ENCODE assay signal across 19 mouse cellular contexts in genomic region chr5:119844366-119844765, GRCm38 (mm10). TPM values are rescaled to one million over a fixed set of nuclear protein-coding genes. Genes with fewer than 3 reads are reported as not detected.
DNase-seq lines count a peak whose midpoint lies in the region; ATAC-seq and TF ChIP-seq lines count a peak whose summit lies in the region.
"Had no signal": no experiment of that assay in that cellular context is flagged by ENCODE, and none has a peak within 500 bp of the region (broad histone marks: within the 10 kb centered on the region; RNA-seq: fewer than 3 reads in every experiment).

No protein-coding gene starts in this region.

- H3K9me3 ChIP-seq in heart, embryonic 10.5 days, result no peaks in the 10 kb centered on the region
- no peaks in the 10 kb centered on the region for H3K9me3 ChIP-seq in hindbrain, embryonic 10.5 days
- no peaks in the 10 kb centered on the region for H3K9me3 ChIP-seq in hindbrain, embryonic 12.5 days (replicated peaks)
- H3K9me3 ChIP-seq in stomach, embryonic 14.5 days (ENCODE audit: control insufficient read depth, low read depth, low read length), result no peaks in the 10 kb centered on the region
- H3K9me3 ChIP-seq in stomach, postnatal 0 days (ENCODE audit: control insufficient read depth, low read length), result no peaks in the 10 kb centered on the region
- H3K9me3 ChIP-seq: embryonic facial prominence, embryonic 13.5 days; hindbrain, embryonic 15.5 days; midbrain, embryonic 10.5 days; neural tube, embryonic 15.5 days had no signal

- no peak for TF ChIP-seq EP300 in stomach, postnatal 0 days (optimal IDR thresholded peaks at IDR 0.05)

- H3K36me3 ChIP-seq in heart, embryonic 10.5 days, result peaks cover 67% of the 10 kb centered on the region
- no peaks in the 10 kb centered on the region for H3K36me3 ChIP-seq in hindbrain, embryonic 10.5 days
- H3K36me3 ChIP-seq in hindbrain, embryonic 12.5 days, result no peaks in the 10 kb centered on the region
- H3K36me3 ChIP-seq in stomach, embryonic 14.5 days (ENCODE audit: control insufficient read depth, insufficient read depth, low read length), result no peaks in the 10 kb centered on the region
- no peaks in the 10 kb centered on the region for H3K36me3 ChIP-seq in stomach, postnatal 0 days (ENCODE audit: control insufficient read depth, insufficient read depth, low read length)
- H3K36me3 ChIP-seq: embryonic facial prominence, embryonic 13.5 days; hindbrain, embryonic 15.5 days; midbrain, embryonic 10.5 days; neural tube, embryonic 15.5 days had no signal

- H3K9ac ChIP-seq in hindbrain, embryonic 12.5 days, result no peak overlapping the region
- H3K9ac ChIP-seq in stomach, embryonic 14.5 days (replicated peaks; ENCODE audit: low read depth, low read length), result no peak overlapping the region
- H3K9ac ChIP-seq in stomach, postnatal 0 days (ENCODE audit: low read length), result no peak overlapping the region
- H3K9ac ChIP-seq: embryonic facial prominence, embryonic 13.5 days; hindbrain, embryonic 15.5 days; liver, embryonic 14.5 days; neural tube, embryonic 15.5 days had no signal

- DNase-seq in heart, embryonic 10.5 days (ENCODE audit: low spot score), result no peak
- no peak for DNase-seq in heart, postnatal 4 days
- DNase-seq in hindbrain, embryonic 10.5 days (ENCODE audit: low spot score), result peak; percentile 15
- no peak for DNase-seq in stomach, postnatal 0 days (ENCODE audit: low spot score)
- DNase-seq in layer of hippocampus, adult 2 months (ENCODE audit: low spot score in 2 of 2), result no peak
- DNase-seq: adrenal gland, adult 8-10 months; gastrocnemius, postnatal 14 days; layer of hippocampus, postnatal 36 days had no signal

- no peak for ATAC-seq in hindbrain, embryonic 12.5 days (ENCODE audit: low FRiP score)
- ATAC-seq in stomach, embryonic 14.5 days (ENCODE audit: insufficient number of reproducible peaks, insufficient read depth, low FRiP score, low read depth), result no peak
- ATAC-seq in stomach, postnatal 0 days (ENCODE audit: low FRiP score, low TSS enrichment), result no peak
- no peak for ATAC-seq in CD4-positive, CD25-positive, alpha-beta regulatory T cell, adult 4 months
- ATAC-seq: intestine, postnatal 0 days had no signal

- WGBS in heart, embryonic 10.5 days, result 16% methylated on average over 5 of the region's 5 CpGs
- 2% methylated on average over 5 of the region's 5 CpGs for WGBS in hindbrain, embryonic 10.5 days
- WGBS in hindbrain, embryonic 12.5 days, result 0% methylated on average over 5 of the region's 5 CpGs
- 9% methylated on average over 5 of the region's 5 CpGs for WGBS in stomach, embryonic 14.5 days
- whole genome bisulfite sequencing in stomach, postnatal 0 days, result 9% methylated on average over 5 of the region's 5 CpGs

- H3K27ac ChIP-seq in heart, embryonic 10.5 days, result peak overlapping the region; percentile 60
- H3K27ac ChIP-seq in hindbrain, embryonic 10.5 days, result no peak overlapping the region
- no peak overlapping the region for H3K27ac ChIP-seq in hindbrain, embryonic 12.5 days
- no peak overlapping the region for H3K27ac ChIP-seq in stomach, embryonic 14.5 days (ENCODE audit: low read length)
- no peak overlapping the region for H3K27ac ChIP-seq in stomach, postnatal 0 days (replicated peaks)
- no peak overlapping the region for H3K27ac ChIP-seq in layer of hippocampus, adult 2 months
- H3K27ac ChIP-seq: embryonic facial prominence, embryonic 13.5 days; hindbrain, embryonic 15.5 days; liver, embryonic 14.5 days; midbrain, embryonic 10.5 days; neural tube, embryonic 15.5 days had no signal

- H3K4me2 ChIP-seq in hindbrain, embryonic 12.5 days (replicated peaks), result no peak overlapping the region
- peak overlapping the region; percentile 14; the same call in 1 of the 2 replicates for H3K4me2 ChIP-seq in stomach, embryonic 14.5 days (replicated peaks; ENCODE audit: low read depth, low read length)
- H3K4me2 ChIP-seq in stomach, postnatal 0 days (replicated peaks; ENCODE audit: low read depth), result no peak overlapping the region

- H3K27me3 ChIP-seq in heart, embryonic 10.5 days (ENCODE audit: insufficient read depth, poor library complexity, severe bottlenecking), result peaks cover 43% of the 10 kb centered on the region
- H3K27me3 ChIP-seq in hindbrain, embryonic 10.5 days (ENCODE audit: insufficient read depth, poor library complexity, severe bottlenecking), result peaks cover 97% of the 10 kb centered on the region
- peaks cover 93% of the 10 kb centered on the region for H3K27me3 ChIP-seq in hindbrain, embryonic 12.5 days
- peaks cover 51% of the 10 kb centered on the region for H3K27me3 ChIP-seq in stomach, embryonic 14.5 days (ENCODE audit: control insufficient read depth, insufficient read depth, low read length)
- H3K27me3 ChIP-seq in stomach, postnatal 0 days (ENCODE audit: control insufficient read depth, insufficient read depth, low read length), result peaks cover 15% of the 10 kb centered on the region; the same call in 1 of the 2 replicates

- TF ChIP-seq CTCF in stomach, postnatal 0 days (IDR thresholded peaks at IDR 0.05; ENCODE audit: low read depth), result no peak
- TF ChIP-seq CTCF in layer of hippocampus, adult 2 months (conservative IDR thresholded peaks at IDR 0.05), result no peak

- H3K4me3 ChIP-seq in heart, embryonic 10.5 days, result peak overlapping the region; percentile 42; the same call in 1 of the 2 replicates
- H3K4me3 ChIP-seq in hindbrain, embryonic 10.5 days, result no peak overlapping the region
- no peak overlapping the region for H3K4me3 ChIP-seq in hindbrain, embryonic 12.5 days
- H3K4me3 ChIP-seq in stomach, embryonic 14.5 days (ENCODE audit: low read depth, low read length), result no peak overlapping the region
- H3K4me3 ChIP-seq in stomach, postnatal 0 days (ENCODE audit: low read depth, low read length), result no peak overlapping the region
- H3K4me3 ChIP-seq in layer of hippocampus, adult 2 months, result no peak overlapping the region
- H3K4me3 ChIP-seq: myocyte had no signal

- peaks cover 53% of the 10 kb centered on the region for H3K4me1 ChIP-seq in heart, embryonic 10.5 days
- peaks cover 9% of the 10 kb centered on the region for H3K4me1 ChIP-seq in hindbrain, embryonic 10.5 days (replicated peaks)
- peaks cover 7% of the 10 kb centered on the region for H3K4me1 ChIP-seq in hindbrain, embryonic 12.5 days
- peaks cover 3% of the 10 kb centered on the region; the same call in 1 of the 2 replicates for H3K4me1 ChIP-seq in stomach, embryonic 14.5 days (ENCODE audit: control insufficient read depth, insufficient read depth, low read length)
- no peaks in the 10 kb centered on the region for H3K4me1 ChIP-seq in stomach, postnatal 0 days (replicated peaks; ENCODE audit: control insufficient read depth, insufficient read depth)

RNA-seq across cellular contexts. Expression of gene Tbx5, which starts 11.9 kb away (rescaled TPM):
- 41.9 and 44.2 TPM in 2 replicates for polyA plus RNA-seq in heart, embryonic 10.5 days (2016; fragmentation: Nextera tagmentation; extraction: Ambion mirVana)
- total RNA-seq in heart, postnatal 4 days (2021), result 10 to 100 TPM; 36.3 to 36.6 TPM
- not detected in 2 replicates for polyA plus RNA-seq in hindbrain, embryonic 10.5 days (2016; fragmentation: Nextera tagmentation; extraction: Ambion mirVana)
- polyA plus RNA-seq in hindbrain, embryonic 12.5 days (2016; fragmentation: Nextera tagmentation; extraction: Ambion mirVana), result 0.09 and 0.13 TPM in 2 replicates
- polyA plus RNA-seq in stomach, embryonic 14.5 days (2014; fragmentation: Nextera tagmentation; extraction: Ambion mirVana), result 0.38 and 0.41 TPM in 2 replicates
- polyA plus RNA-seq in stomach, postnatal 0 days (2015; fragmentation: Nextera tagmentation; extraction: Ambion mirVana), result 0.05 and 0.27 TPM in 2 replicates
- not detected for polyA plus RNA-seq in CD4-positive, CD25-positive, alpha-beta regulatory T cell, adult 4 months (2017; shearing (Covaris generic))
- total RNA-seq in layer of hippocampus, adult 2 months (2021), result not detected
- total RNA-seq: layer of hippocampus, postnatal 36 days; left cerebral cortex, postnatal 25 days had no signal
- polyA plus RNA-seq: intestine, postnatal 0 days; myocyte had no signal

Comparison
In these comparisons a context has a peak if more than half of its experiments do, and no peak if none do; other contexts are left out.
1. RNA of gene Tbx5, which starts 11.9 kb away (polyA plus RNA-seq): 41.9 to 44.2 TPM in heart, embryonic 10.5 days; 0.38 to 0.41 TPM in stomach, embryonic 14.5 days, 0.09 to 0.13 TPM in hindbrain, embryonic 12.5 days, 0.05 to 0.27 TPM in stomach, postnatal 0 days, not detected in hindbrain, embryonic 10.5 days and not detected in CD4-positive, CD25-positive, alpha-beta regulatory T cell, adult 4 months; every median in the first group is over 10 times any median in the second.